Mouse (Mus musculus) T-helper 17 cell (primary cell): ENCODE measurements around the gene Sdsl.

Experiments
- in situ Hi-C, 2 experiments: fragments of 300-600 bp; cut with MboI, MseI; formaldehyde crosslinking; loops; 1 replicate in 1 of 2; 2 replicates in 1 of 2; pipeline ENCODE4 v1.15.1; 2025; ENCODE audit warnings: high pct_unique_total_duplicates in 2 of 2

The Sdsl gene

DNA sequence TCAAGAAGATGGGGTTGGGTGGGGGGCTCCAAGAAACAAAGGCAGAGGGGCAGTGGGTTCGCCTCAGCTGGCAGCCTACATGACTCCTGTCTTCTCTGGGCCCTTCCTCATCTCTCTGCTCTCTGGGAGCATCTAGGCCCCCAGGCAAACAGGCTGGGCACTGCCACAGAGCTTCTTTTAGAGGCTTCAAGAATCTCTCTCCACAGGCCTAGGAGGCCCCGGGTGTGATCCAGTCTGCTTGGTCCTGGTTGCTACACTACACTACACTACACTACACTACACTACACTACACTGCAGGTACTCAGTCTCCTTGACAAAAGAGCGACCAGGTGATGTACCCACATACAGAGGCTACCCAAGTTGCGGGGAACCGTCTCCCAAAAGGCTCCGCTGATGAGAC lies 42.9 kb downstream of the Sdsl start:
- in situ Hi-C loops = no loop called here

DNA sequence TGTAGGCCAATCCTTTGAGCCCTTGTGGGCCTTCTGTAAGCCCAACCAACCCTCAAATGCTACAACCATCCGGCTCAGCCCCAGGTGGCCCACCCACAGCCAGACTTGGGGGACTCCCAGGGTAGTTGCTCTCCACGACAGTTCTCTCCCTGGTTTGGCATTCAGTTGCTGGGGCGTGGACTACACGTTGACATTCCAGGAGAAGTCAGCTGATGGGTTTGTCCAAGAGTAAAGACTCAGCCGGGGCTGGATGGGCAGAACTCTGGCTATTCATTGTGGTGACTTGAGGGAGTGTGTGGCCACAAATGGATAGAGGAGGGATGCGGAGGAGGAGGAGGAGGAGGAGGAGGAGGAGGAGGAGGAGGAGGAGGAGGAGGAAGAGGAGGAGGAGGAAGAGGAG lies 43.6 kb downstream of the Sdsl start:
- in situ Hi-C loops = no loop called here

GRCm38 (mm10) chr5:120428189-120428838 lies 44.3 kb downstream of the Sdsl start:
- in situ Hi-C loops = no loop called here

DNA sequence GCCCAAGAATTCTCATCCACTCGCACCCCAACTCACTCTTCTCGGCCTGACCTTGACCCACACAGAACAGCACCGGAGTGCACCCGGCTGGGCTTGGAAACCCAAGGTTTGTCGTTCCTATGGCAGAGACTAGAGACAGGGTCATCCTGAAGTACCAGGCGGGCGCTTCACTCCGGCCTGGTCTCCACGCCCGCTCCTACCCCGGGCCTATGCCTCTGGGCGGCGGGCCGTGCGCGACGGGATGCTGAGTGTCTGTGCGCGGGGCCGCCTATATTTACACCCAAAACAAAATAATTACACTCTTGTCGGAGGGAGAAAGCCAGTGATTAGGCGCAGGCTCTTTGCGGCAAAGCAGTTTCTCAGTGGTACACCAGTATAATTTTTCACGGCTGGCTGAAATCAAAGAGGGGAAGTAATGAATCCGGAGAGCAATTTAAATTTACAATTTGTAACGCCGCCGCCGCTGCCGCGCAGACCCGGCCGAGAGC lies 45.1 kb downstream of the Sdsl start:
- in situ Hi-C loops = no loop called here

GRCm38 (mm10) chr5:120426572-120426971 lies 46.0 kb downstream of the Sdsl start:
- in situ Hi-C loops = no loop called here

DNA sequence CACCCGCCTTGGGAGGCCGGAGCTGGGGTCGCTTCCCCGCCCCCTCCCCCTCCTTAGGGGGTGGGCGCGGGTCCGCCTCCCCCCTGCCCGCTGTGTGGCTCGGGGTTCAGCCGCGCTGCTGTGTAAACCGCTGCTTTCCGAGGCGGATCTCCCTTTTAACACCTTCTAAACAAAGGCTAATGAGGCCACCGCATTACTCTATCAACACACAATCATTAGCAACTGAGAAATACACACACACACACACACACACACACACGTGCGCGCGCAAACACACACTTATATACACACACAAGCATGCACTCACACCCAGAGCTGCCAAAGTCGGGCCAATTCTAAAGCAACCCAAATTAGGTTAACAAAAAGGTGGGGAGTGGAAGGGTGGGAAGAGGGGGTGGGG lies 46.9 kb downstream of the Sdsl start:
- in situ Hi-C loops = no loop called here

GRCm38 (mm10) chr5:120424657-120425056 lies 48.0 kb downstream of the Sdsl start:
- in situ Hi-C loops = no loop called here

GRCm38 (mm10) chr5:120424039-120424438 lies 48.6 kb downstream of the Sdsl start:
- in situ Hi-C loops = no loop called here

GRCm38 (mm10) chr5:120420106-120420505 lies 52.5 kb downstream of the Sdsl start:
- in situ Hi-C loops = no loop called here

- in situ Hi-C loops = no loop called here
Observed at GRCm38 (mm10) chr5:120413436-120413835, 59.2 kb downstream of the Sdsl start.

- in situ Hi-C loops = no loop called here
Observed at GRCm38 (mm10) chr5:120409385-120410378, 62.9 kb downstream of the Sdsl start.

DNA sequence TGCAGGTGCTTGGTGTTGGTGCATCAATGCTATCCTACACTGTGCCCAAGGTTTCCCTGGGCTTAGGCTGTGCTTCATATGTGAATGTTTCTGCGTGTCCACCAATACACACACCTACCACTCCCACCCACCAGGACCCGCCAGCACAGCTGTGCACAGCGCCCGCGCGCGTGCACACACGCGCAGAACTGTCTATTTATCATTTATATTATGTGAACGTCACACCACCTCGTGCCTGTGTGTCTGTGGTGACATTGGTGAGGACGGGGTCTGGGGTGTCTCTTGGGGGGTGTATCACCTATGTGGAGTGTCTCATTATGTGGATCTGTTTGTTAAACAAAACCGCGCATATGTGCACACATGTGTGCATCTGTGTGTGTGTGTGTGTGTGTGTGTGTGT lies 63.7 kb downstream of the Sdsl start:
- in situ Hi-C loops = no loop called here
